ENCODE assay signal across 10 mouse cellular contexts in the genomic region with DNA sequence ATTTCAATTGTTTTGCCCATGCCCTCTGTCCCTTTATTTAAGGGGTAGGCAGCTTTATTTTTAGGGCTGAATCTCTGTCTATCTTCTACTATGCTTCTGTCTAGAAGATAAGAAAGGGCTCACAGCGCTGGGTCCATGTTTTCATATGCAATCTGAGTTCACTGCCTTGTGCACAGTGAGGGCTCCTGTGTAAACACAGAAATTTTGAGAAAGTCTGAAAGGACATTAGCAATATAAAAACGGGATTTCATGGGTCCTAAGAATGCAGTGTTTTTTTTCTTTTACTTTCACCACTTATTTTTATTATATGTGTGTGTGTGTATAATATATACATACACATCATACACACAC. TPM values are rescaled to one million over a fixed set of nuclear protein-coding genes. Genes with fewer than 3 reads are reported as not detected.
DNase-seq lines count a peak whose midpoint lies in the region; ATAC-seq and TF ChIP-seq lines count a peak whose summit lies in the region.
"Had no signal": no experiment of that assay in that cellular context is flagged by ENCODE, and none has a peak within 500 bp of the region (broad histone marks: within the 10 kb centered on the region; RNA-seq: fewer than 3 reads in every experiment).

No protein-coding gene starts in this region.

- no peak for TF ChIP-seq CTCF in kidney, postnatal 0 days (IDR thresholded peaks at IDR 0.05; ENCODE audit: low read depth)

- H3K9ac ChIP-seq in kidney, postnatal 0 days (ENCODE audit: low read depth, low read length) = no peak overlapping the region
- no peak overlapping the region for H3K9ac ChIP-seq in embryonic facial prominence, embryonic 14.5 days (ENCODE audit: low read depth, low read length)
- no peak overlapping the region for H3K9ac ChIP-seq in hindbrain, embryonic 16.5 days (ENCODE audit: low read depth, low read length)
- no peak overlapping the region for H3K9ac ChIP-seq in neural tube, embryonic 15.5 days (replicated peaks)

- no peaks in the 10 kb centered on the region for H3K4me1 ChIP-seq in kidney, postnatal 0 days (replicated peaks; ENCODE audit: insufficient read depth, low read length)
- peaks cover 10% of the 10 kb centered on the region; the same call in 1 of the 2 replicates for H3K4me1 ChIP-seq in embryonic facial prominence, embryonic 14.5 days (ENCODE audit: control insufficient read depth, insufficient read depth, low read length)
- H3K4me1 ChIP-seq in hindbrain, embryonic 16.5 days (ENCODE audit: control insufficient read depth, insufficient read depth, low read depth, low read length) = peaks cover 5% of the 10 kb centered on the region
- peaks cover 11% of the 10 kb centered on the region for H3K4me1 ChIP-seq in neural tube, embryonic 15.5 days
- H3K4me1 ChIP-seq: megakaryocyte, embryonic 14.5 days had no signal

- H3K9me3 ChIP-seq in kidney, postnatal 0 days (replicated peaks; ENCODE audit: low read length) = no peaks in the 10 kb centered on the region
- no peaks in the 10 kb centered on the region for H3K9me3 ChIP-seq in embryonic facial prominence, embryonic 14.5 days (ENCODE audit: control insufficient read depth, low read length)
- H3K9me3 ChIP-seq in hindbrain, embryonic 16.5 days (ENCODE audit: control insufficient read depth, low read length) = no peaks in the 10 kb centered on the region
- no peaks in the 10 kb centered on the region for H3K9me3 ChIP-seq in neural tube, embryonic 15.5 days (replicated peaks)

- no peak for DNase-seq in kidney, postnatal 0 days (ENCODE audit: low spot score)
- no peak for DNase-seq in kidney, adult 9 months
- no peak for DNase-seq in embryonic facial prominence, embryonic 14.5 days (ENCODE audit: low spot score)
- DNase-seq in ovary, postnatal 36 days (ENCODE audit: low spot score) = no peak
- no peak for DNase-seq in layer of hippocampus, adult 11-12 months (ENCODE audit: low spot score)
- DNase-seq: thymus, postnatal 4 days had no signal

- no peaks in the 10 kb centered on the region for H3K27me3 ChIP-seq in kidney, postnatal 0 days (ENCODE audit: insufficient read depth, low read length)
- H3K27me3 ChIP-seq in embryonic facial prominence, embryonic 14.5 days (replicated peaks; ENCODE audit: control insufficient read depth, insufficient read depth, low read length) = no peaks in the 10 kb centered on the region
- H3K27me3 ChIP-seq in hindbrain, embryonic 16.5 days (replicated peaks; ENCODE audit: control insufficient read depth, insufficient read depth, low read length) = no peaks in the 10 kb centered on the region
- H3K27me3 ChIP-seq in neural tube, embryonic 15.5 days (replicated peaks) = no peaks in the 10 kb centered on the region

- 78% methylated on average over 2 of the region's 2 CpGs for WGBS in kidney, postnatal 0 days
- 48% methylated on average over 2 of the region's 2 CpGs for WGBS in embryonic facial prominence, embryonic 14.5 days
- WGBS in hindbrain, embryonic 16.5 days = 74% methylated on average over 2 of the region's 2 CpGs
- WGBS in neural tube, embryonic 15.5 days = 82% methylated on average over 2 of the region's 2 CpGs

- peak overlapping the region; percentile 64 for H3K27ac ChIP-seq in kidney, postnatal 0 days
- peak overlapping the region; percentile 75 for H3K27ac ChIP-seq in embryonic facial prominence, embryonic 14.5 days (replicated peaks; ENCODE audit: low read depth, low read length)
- H3K27ac ChIP-seq in hindbrain, embryonic 16.5 days (ENCODE audit: low read depth, low read length) = peak overlapping the region; percentile 39; the same call in 1 of the 2 replicates
- H3K27ac ChIP-seq in neural tube, embryonic 15.5 days (replicated peaks) = peak overlapping the region; percentile 49; the same call in 1 of the 2 replicates

- no peaks in the 10 kb centered on the region for H3K36me3 ChIP-seq in kidney, postnatal 0 days (ENCODE audit: insufficient read depth, low read length)
- H3K36me3 ChIP-seq in embryonic facial prominence, embryonic 14.5 days (ENCODE audit: control insufficient read depth, insufficient read depth, low read length) = no peaks in the 10 kb centered on the region
- no peaks in the 10 kb centered on the region for H3K36me3 ChIP-seq in hindbrain, embryonic 16.5 days (ENCODE audit: control insufficient read depth, insufficient read depth, low read length)
- H3K36me3 ChIP-seq in neural tube, embryonic 15.5 days = no peaks in the 10 kb centered on the region

- H3K4me3 ChIP-seq in kidney, postnatal 0 days (replicated peaks; ENCODE audit: low read depth, low read length) = no peak overlapping the region
- H3K4me3 ChIP-seq in embryonic facial prominence, embryonic 14.5 days (ENCODE audit: low read depth, low read length) = no peak overlapping the region
- no peak overlapping the region for H3K4me3 ChIP-seq in hindbrain, embryonic 16.5 days (ENCODE audit: low read length)
- no peak overlapping the region for H3K4me3 ChIP-seq in neural tube, embryonic 15.5 days (replicated peaks)
- H3K4me3 ChIP-seq: megakaryocyte, embryonic 14.5 days had no signal

- ATAC-seq in kidney, postnatal 0 days (replicated peaks; ENCODE audit: low FRiP score, low read depth) = no peak
- ATAC-seq in embryonic facial prominence, embryonic 14.5 days (ENCODE audit: low read depth) = no peak
- no peak for ATAC-seq in hindbrain, embryonic 16.5 days
- ATAC-seq in neural tube, embryonic 15.5 days (ENCODE audit: low FRiP score) = no peak
- ATAC-seq: inflammation-experienced regulatory T-cells, adult 6 months had no signal

- H3K4me2 ChIP-seq in kidney, postnatal 0 days (ENCODE audit: low read length) = no peak overlapping the region
- peak overlapping the region; percentile 30; the same call in 1 of the 2 replicates for H3K4me2 ChIP-seq in embryonic facial prominence, embryonic 14.5 days (ENCODE audit: low read depth, low read length)
- H3K4me2 ChIP-seq in hindbrain, embryonic 16.5 days (ENCODE audit: low read length) = no peak overlapping the region
- H3K4me2 ChIP-seq in neural tube, embryonic 15.5 days = no peak overlapping the region

RNA-seq across cellular contexts. Expression of a gene that starts 15.3 kb away (rescaled TPM):
- 29.5 and 33.3 TPM in 2 replicates for polyA plus RNA-seq in kidney, postnatal 0 days (2015; fragmentation: Nextera tagmentation; extraction: Ambion mirVana)
- polyA plus RNA-seq in embryonic facial prominence, embryonic 14.5 days (2014; fragmentation: Nextera tagmentation; extraction: Ambion mirVana) = 67.3 and 78.3 TPM in 2 replicates
- polyA plus RNA-seq in hindbrain, embryonic 16.5 days (2015; fragmentation: Nextera tagmentation; extraction: Ambion mirVana) = 13.1 and 16.2 TPM in 2 replicates
- 14.4 and 20.0 TPM in 2 replicates for polyA plus RNA-seq in neural tube, embryonic 15.5 days (2015; fragmentation: Nextera tagmentation; extraction: Ambion mirVana)

RNA-seq across cellular contexts. Expression of a gene that starts 40.5 kb away (rescaled TPM):
- polyA plus RNA-seq in kidney, postnatal 0 days (2015; fragmentation: Nextera tagmentation; extraction: Ambion mirVana) = 0.20 and 0.28 TPM in 2 replicates
- polyA plus RNA-seq in embryonic facial prominence, embryonic 14.5 days (2014; fragmentation: Nextera tagmentation; extraction: Ambion mirVana) = 0.09 and 0.22 TPM in 2 replicates
- 0.09 TPM in 1 of 2 replicates, not detected in the other for polyA plus RNA-seq in hindbrain, embryonic 16.5 days (2015; fragmentation: Nextera tagmentation; extraction: Ambion mirVana)
- not detected in 2 replicates for polyA plus RNA-seq in neural tube, embryonic 15.5 days (2015; fragmentation: Nextera tagmentation; extraction: Ambion mirVana)
- polyA plus RNA-seq: inflammation-experienced regulatory T-cells, adult 6 months had no signal

RNA-seq across cellular contexts. Expression of a gene that starts 41.3 kb away (rescaled TPM):
- 1.4 and 1.6 TPM in 2 replicates for polyA plus RNA-seq in kidney, postnatal 0 days (2015; fragmentation: Nextera tagmentation; extraction: Ambion mirVana)
- polyA plus RNA-seq in embryonic facial prominence, embryonic 14.5 days (2014; fragmentation: Nextera tagmentation; extraction: Ambion mirVana) = 2.2 and 5.1 TPM in 2 replicates
- 1.1 and 1.4 TPM in 2 replicates for polyA plus RNA-seq in hindbrain, embryonic 16.5 days (2015; fragmentation: Nextera tagmentation; extraction: Ambion mirVana)
- 0.37 and 0.41 TPM in 2 replicates for polyA plus RNA-seq in neural tube, embryonic 15.5 days (2015; fragmentation: Nextera tagmentation; extraction: Ambion mirVana)
- polyA plus RNA-seq: inflammation-experienced regulatory T-cells, adult 6 months had no signal
